Mouse (Mus musculus) MEL (cell line): ENCODE results near the gene 4933428M09Rik.

Experiments
- SIN3A ChIP-seq: IDR thresholded peaks from 2 replicates; pipeline ENCODE4 v1.6.1; 2012; ENCODE audit warnings: low read length, improper control_type of control experiment, inconsistent platforms
- ZC3H11A ChIP-seq: IDR thresholded peaks from 2 replicates; pipeline ENCODE4 v1.6.1; 2012; ENCODE audit warnings: low read depth, mild to moderate bottlenecking, inconsistent platforms, low read length, improper control_type of control experiment

DNA sequence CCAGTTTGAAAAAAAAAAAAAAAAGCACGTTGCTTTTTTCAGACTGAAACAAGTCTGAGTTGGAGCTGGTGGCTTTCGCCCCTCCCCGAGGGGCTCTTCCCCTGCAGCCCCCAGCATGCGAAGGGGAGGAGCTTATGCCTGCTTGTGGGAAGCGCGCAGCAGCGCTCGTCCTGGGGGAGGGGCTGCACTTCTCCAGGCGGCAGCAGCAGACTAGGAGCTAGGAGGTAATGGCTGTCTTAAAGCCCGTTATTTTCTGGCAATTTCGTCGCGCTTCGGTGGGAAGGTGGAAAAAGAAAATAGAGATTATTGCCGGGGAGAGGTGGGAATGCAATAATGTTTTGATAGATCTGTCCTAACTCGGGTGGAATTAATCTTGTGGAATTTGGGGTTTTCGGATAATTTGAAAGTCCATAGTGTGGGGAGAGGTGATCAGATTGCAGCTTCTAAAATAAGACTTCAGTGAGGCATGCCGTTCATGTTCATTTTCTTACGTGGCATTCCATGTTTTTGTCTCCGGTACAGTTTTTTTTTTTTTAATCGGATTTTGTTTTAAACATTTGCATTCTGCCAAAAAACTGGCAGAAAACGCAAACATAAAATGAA lies 38.1 kb downstream of the 4933428M09Rik start:
- no peak for TF ChIP-seq ZC3H11A
- TF ChIP-seq SIN3A: no peak
